Mouse (Mus musculus): ENCODE measurements around the gene Olfr506. TPM values are rescaled to one million over a fixed set of nuclear protein-coding genes. Genes with fewer than 3 reads are reported as not detected.
"Not testable (repeated sequence)": the region's sequence is repeated elsewhere in the genome, so short reads cannot be mapped to it uniquely, and the experiment has no call there.

Gene Olfr506
- not detected in 2 replicates for polyA plus RNA-seq (2015; fragmentation: Nextera tagmentation; extraction: Ambion mirVana)

DNA sequence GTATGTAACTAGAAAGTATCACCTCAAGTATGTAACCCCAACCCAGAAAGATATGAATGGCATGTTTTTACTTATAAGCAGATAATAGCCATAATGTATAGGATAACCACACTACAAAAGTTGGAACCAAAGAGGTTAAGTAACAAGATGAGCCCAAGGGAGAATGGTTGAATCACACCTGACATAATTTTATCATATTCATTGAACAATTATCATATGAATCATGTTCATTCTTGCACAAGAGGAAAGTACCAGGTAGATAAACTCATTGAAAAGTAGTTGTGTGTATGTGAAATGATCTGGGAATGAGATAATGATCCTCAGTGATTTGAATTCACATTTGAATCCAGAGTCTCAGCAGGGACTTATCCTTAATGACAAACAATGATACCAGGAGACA, at the start of gene Olfr506:
Gene Olfr506 (plus strand): TSS at position 301 of the 400 bp plus-strand sequence.
- Histone ChIP-seq H3K4me3 (replicated peaks; ENCODE audit: low read depth, low read length) (no peak within 1 kb of the TSS), H3K9ac (ENCODE audit: low read depth, low read length) (no peak within 1 kb of the TSS), H3K4me1 (replicated peaks; ENCODE audit: insufficient read depth, low read length) (no peaks in the 10 kb centered on the region), H3K27me3 (ENCODE audit: insufficient read depth, low read length) (no peaks in the 10 kb centered on the region), H3K4me2 (ENCODE audit: low read length) (no peak within 1 kb of the TSS), H3K27ac (no peak within 1 kb of the TSS), H3K9me3 (replicated peaks; ENCODE audit: low read length) (no peaks in the 10 kb centered on the region), H3K36me3 (ENCODE audit: insufficient read depth, low read length) (no peaks in the 10 kb centered on the region)
- TF ChIP-seq CTCF (IDR thresholded peaks at IDR 0.05; ENCODE audit: low read depth): no peak
- ATAC-seq (replicated peaks; ENCODE audit: low FRiP score, low read depth): no peak
- DNase-seq (ENCODE audit: low spot score): no peak

DNA sequence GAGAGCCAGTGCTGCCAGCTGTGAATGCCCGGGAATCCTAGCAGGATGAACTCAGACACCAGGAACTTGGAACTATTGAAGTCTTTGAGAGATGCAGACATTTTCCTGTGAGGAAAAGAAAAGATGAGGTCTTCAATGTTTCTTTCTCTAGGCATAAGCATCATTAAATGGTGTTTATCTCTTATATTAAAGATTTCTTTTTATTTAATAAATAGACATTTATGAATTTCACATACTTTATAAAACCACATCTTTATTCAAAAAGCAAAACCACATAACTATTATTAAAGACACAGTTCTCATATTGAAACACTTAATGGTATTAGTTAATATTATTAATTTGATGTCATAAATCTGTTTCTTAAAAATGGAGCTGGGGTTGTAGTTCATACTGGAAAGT, 44.9 kb upstream of the Olfr506 start, which contains the start of gene Olfr504:
Gene Olfr504 (minus strand): TSS at position 101 of the 400 bp plus-strand sequence.
- H3K9ac ChIP-seq (ENCODE audit: low read depth, low read length): no peak within 1 kb of the TSS
- H3K4me1 ChIP-seq (replicated peaks; ENCODE audit: insufficient read depth, low read length): no peaks in the 10 kb centered on the region
- no peak for TF ChIP-seq CTCF (IDR thresholded peaks at IDR 0.05; ENCODE audit: low read depth)
- H3K9me3 ChIP-seq (replicated peaks; ENCODE audit: low read length): no peaks in the 10 kb centered on the region
- no peak within 1 kb of the TSS for H3K4me3 ChIP-seq (replicated peaks; ENCODE audit: low read depth, low read length)
- no peak for DNase-seq (ENCODE audit: low spot score)
- H3K27ac ChIP-seq: no peak within 1 kb of the TSS
- H3K4me2 ChIP-seq (ENCODE audit: low read length): no peak within 1 kb of the TSS
- 89% methylated on average over 1 of the region's 1 CpGs for WGBS
- ATAC-seq (replicated peaks; ENCODE audit: low FRiP score, low read depth): no peak
- no peaks in the 10 kb centered on the region for H3K36me3 ChIP-seq (ENCODE audit: insufficient read depth, low read length)
- no peaks in the 10 kb centered on the region for H3K27me3 ChIP-seq (ENCODE audit: insufficient read depth, low read length)

DNA sequence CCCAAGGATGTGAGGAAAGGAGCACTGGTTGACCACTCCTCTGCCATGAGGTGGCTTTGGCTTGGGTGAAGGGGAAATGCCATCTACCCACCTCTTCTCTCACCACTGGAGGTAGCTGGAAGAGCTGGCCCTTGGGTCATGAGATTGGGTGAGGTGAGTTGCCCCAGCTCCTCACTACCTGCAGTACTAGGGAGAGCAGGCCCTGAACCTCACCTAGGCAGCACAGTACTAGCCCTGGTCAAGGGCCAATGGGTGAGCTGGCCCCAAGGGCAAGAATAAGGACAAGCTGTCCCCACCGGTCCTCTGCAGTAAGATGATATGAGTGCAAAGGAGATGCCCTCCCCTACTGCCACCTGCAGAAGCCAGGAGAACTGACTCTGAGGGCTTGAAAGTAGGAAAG, 20.8 kb upstream of the Olfr506 start:
- H3K4me2 ChIP-seq (ENCODE audit: low read length): no peak overlapping the region

DNA sequence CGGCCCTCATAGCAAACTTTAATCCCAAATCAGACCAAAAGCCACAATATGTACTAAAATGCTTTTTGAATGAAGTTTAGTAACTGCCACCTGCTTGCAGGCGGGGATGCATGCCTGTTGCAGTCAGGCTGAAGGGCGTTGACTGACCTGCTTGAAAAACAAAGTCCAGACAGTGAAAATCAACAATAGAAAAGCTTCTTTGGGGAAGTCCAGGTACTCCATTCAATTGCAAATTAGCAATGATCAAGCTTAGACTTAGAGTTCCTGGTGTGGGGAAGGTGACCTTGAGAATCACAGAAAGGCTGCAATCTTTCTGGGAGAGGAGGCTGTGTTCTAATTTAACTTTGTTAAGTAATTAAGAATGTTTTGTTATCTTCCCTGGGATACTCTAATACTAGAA, 8.7 kb upstream of the Olfr506 start:
- H3K27me3 ChIP-seq (ENCODE audit: insufficient read depth, low read length); H3K4me1 ChIP-seq (replicated peaks; ENCODE audit: insufficient read depth, low read length); H3K4me3 ChIP-seq (replicated peaks; ENCODE audit: low read depth, low read length); ATAC-seq (replicated peaks; ENCODE audit: low FRiP score, low read depth); H3K36me3 ChIP-seq (ENCODE audit: insufficient read depth, low read length); H3K4me2 ChIP-seq (ENCODE audit: low read length); DNase-seq (ENCODE audit: low spot score); H3K9ac ChIP-seq (ENCODE audit: low read depth, low read length); H3K9me3 ChIP-seq (replicated peaks; ENCODE audit: low read length); H3K27ac ChIP-seq: not testable (repeated sequence)
- 76% methylated on average over 3 of the region's 3 CpGs for WGBS

More for the DNA sequence above, 20.8 kb upstream of the Olfr506 start:
- no peak for TF ChIP-seq CTCF (IDR thresholded peaks at IDR 0.05; ENCODE audit: low read depth)
- DNase-seq (ENCODE audit: low spot score): no peak
- Histone ChIP-seq H3K4me3 (replicated peaks; ENCODE audit: low read depth, low read length) (no peak overlapping the region), H3K9ac (ENCODE audit: low read depth, low read length) (no peak overlapping the region), H3K9me3 (replicated peaks; ENCODE audit: low read length) (no peaks in the 10 kb centered on the region), H3K27ac (no peak overlapping the region), H3K27me3 (ENCODE audit: insufficient read depth, low read length) (no peaks in the 10 kb centered on the region), H3K36me3 (ENCODE audit: insufficient read depth, low read length) (no peaks in the 10 kb centered on the region), H3K4me1 (replicated peaks; ENCODE audit: insufficient read depth, low read length) (no peaks in the 10 kb centered on the region)
- WGBS: 81% methylated on average over 1 of the region's 1 CpGs
- no peak for ATAC-seq (replicated peaks; ENCODE audit: low FRiP score, low read depth)

DNA sequence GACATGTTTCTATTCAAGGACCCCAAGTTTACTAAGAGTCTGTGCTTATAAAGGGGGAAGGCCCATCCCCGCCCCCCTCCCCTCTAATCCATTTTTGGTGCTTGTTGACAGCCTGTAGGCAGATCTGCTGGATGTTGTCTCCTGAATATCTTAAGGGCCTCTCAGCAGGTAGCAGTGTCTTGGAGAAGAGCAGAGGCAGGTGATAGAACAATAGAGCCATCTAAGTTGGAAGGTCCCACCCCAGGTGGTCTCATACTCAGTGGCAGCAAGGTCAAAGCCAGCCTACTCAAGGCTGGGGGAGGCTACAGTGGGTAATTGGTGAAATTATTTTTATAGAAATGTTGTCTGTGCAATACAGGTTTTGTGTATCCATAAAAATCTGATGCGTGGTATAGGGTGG, 3.5 kb downstream of the Olfr506 start:
- WGBS: 77% methylated on average over 2 of the region's 2 CpGs

DNA sequence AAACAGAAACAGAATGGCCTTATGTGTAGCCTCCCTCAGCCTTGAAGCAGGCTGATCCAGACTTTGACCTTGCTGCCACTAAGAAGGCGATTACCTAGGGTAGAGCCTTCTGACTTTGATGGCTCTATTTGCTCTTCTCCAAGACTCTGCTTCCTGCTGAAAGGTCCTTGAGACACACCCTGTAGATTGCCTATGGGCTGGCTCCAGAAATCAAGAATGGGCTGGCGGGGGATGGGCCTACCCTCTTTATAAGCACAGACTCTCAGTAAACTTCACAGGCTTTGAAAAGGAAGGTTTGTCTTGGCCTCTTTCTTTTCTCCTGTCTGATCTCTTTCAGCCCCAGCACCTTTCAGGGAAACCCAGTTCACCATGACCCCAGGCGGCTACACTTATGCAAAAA, 6.2 kb downstream of the Olfr506 start:
- H3K4me2 ChIP-seq (ENCODE audit: low read length): not testable (repeated sequence)

More for the DNA sequence above, 3.5 kb downstream of the Olfr506 start:
- no peaks in the 10 kb centered on the region for H3K36me3 ChIP-seq (ENCODE audit: insufficient read depth, low read length)
- no peak for TF ChIP-seq CTCF (IDR thresholded peaks at IDR 0.05; ENCODE audit: low read depth)
- no peak overlapping the region for H3K4me3 ChIP-seq (replicated peaks; ENCODE audit: low read depth, low read length)
- H3K9me3 ChIP-seq (replicated peaks; ENCODE audit: low read length): no peaks in the 10 kb centered on the region
- no peak overlapping the region for H3K9ac ChIP-seq (ENCODE audit: low read depth, low read length)
- ATAC-seq (replicated peaks; ENCODE audit: low FRiP score, low read depth): no peak
- DNase-seq (ENCODE audit: low spot score): no peak
- H3K4me1 ChIP-seq (replicated peaks; ENCODE audit: insufficient read depth, low read length): no peaks in the 10 kb centered on the region
- H3K27me3 ChIP-seq (ENCODE audit: insufficient read depth, low read length): no peaks in the 10 kb centered on the region
- H3K4me2 ChIP-seq (ENCODE audit: low read length): no peak overlapping the region
- H3K27ac ChIP-seq: no peak overlapping the region

DNA sequence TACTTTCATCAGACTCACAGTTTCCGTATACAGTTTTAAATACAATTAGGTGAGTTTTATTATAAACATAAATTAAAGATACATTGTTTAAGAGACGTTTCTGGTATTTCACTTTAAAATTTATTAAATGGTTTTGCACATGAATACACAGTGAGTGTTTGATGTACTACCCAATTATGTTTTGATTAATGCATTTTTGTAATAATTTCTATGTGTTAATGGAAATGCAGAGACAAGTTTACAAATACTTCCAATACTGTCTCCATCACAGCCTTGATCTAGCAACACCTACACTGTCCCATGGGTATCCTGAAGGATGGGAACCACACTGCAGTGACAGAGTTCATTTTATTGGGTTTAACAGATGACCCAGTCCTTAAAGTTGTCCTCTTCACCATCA, 10.9 kb downstream of the Olfr506 start, which contains the start of gene Olfr507:
Gene Olfr507 (plus strand): TSS at position 301 of the 400 bp plus-strand sequence.
- no peaks in the 10 kb centered on the region for H3K27me3 ChIP-seq (ENCODE audit: insufficient read depth, low read length)
- TF ChIP-seq CTCF (IDR thresholded peaks at IDR 0.05; ENCODE audit: low read depth): no peak
- 67% methylated on average over 2 of the region's 2 CpGs for WGBS

More for the DNA sequence above, 6.2 kb downstream of the Olfr506 start:
- not testable (repeated sequence) for ATAC-seq (replicated peaks; ENCODE audit: low FRiP score, low read depth); H3K4me3 ChIP-seq (replicated peaks; ENCODE audit: low read depth, low read length); H3K27ac ChIP-seq; H3K27me3 ChIP-seq (ENCODE audit: insufficient read depth, low read length); H3K4me1 ChIP-seq (replicated peaks; ENCODE audit: insufficient read depth, low read length); H3K36me3 ChIP-seq (ENCODE audit: insufficient read depth, low read length); H3K9ac ChIP-seq (ENCODE audit: low read depth, low read length); DNase-seq (ENCODE audit: low spot score); H3K9me3 ChIP-seq (replicated peaks; ENCODE audit: low read length)
- 54% methylated on average over 3 of the region's 3 CpGs for WGBS

More for the DNA sequence above, 10.9 kb downstream of the Olfr506 start, which contains the start of gene Olfr507:
- H3K4me1 ChIP-seq (replicated peaks; ENCODE audit: insufficient read depth, low read length): no peaks in the 10 kb centered on the region
- H3K9me3 ChIP-seq (replicated peaks; ENCODE audit: low read length): no peaks in the 10 kb centered on the region
- H3K4me2 ChIP-seq (ENCODE audit: low read length): no peak within 1 kb of the TSS
- no peak within 1 kb of the TSS for H3K4me3 ChIP-seq (replicated peaks; ENCODE audit: low read depth, low read length)
- no peak for ATAC-seq (replicated peaks; ENCODE audit: low FRiP score, low read depth)
- no peak within 1 kb of the TSS for H3K9ac ChIP-seq (ENCODE audit: low read depth, low read length)
- no peak for DNase-seq (ENCODE audit: low spot score)
- H3K36me3 ChIP-seq (ENCODE audit: insufficient read depth, low read length): no peaks in the 10 kb centered on the region
- no peak within 1 kb of the TSS for H3K27ac ChIP-seq

Measured in kidney, postnatal 0 days (tissue).